Comparison of ENCODE assay signal across 9 mouse cellular contexts in genomic region chr6:34874101-34874921, GRCm38 (mm10). TPM values are rescaled to one million over a fixed set of nuclear protein-coding genes. Genes with fewer than 3 reads are reported as not detected.
DNase-seq lines count a peak whose midpoint lies in the region; ATAC-seq lines count a peak whose summit lies in the region.
"Had no signal": no experiment of that assay in that cellular context is flagged by ENCODE, and none has a peak within 500 bp of the region (broad histone marks: within the 10 kb centered on the region; RNA-seq: fewer than 3 reads in every experiment).

No protein-coding gene starts in this region.

- no peak overlapping the region for H3K4me2 ChIP-seq in intestine, embryonic 16.5 days (ENCODE audit: low read depth, low read length)
- H3K4me2 ChIP-seq in stomach, embryonic 16.5 days (ENCODE audit: low read depth, low read length), result no peak overlapping the region

- peak; percentile 20 for DNase-seq in urinary bladder, adult 2 months (ENCODE audit: low spot score)
- no peak for DNase-seq in urinary bladder, adult 18-20 months (ENCODE audit: low spot score in 2 of 2)
- DNase-seq in gastrocnemius, postnatal 14 days, result peak; percentile 78
- DNase-seq in lung, adult 18-20 months, result peak; percentile 77 to 81
- no peak for DNase-seq in cerebellum, postnatal 14 days
- DNase-seq in urinary bladder, postnatal 25 days (ENCODE audit: low spot score), result no peak

- no peaks in the 10 kb centered on the region for H3K27me3 ChIP-seq in intestine, embryonic 16.5 days (replicated peaks; ENCODE audit: control insufficient read depth, insufficient read depth, low read length)
- no peaks in the 10 kb centered on the region for H3K27me3 ChIP-seq in stomach, embryonic 16.5 days (ENCODE audit: control insufficient read depth, insufficient read depth, low read length)

- intact Hi-C loops in gastrocnemius, postnatal 14 days (cut with DNase I; ENCODE audit: low total_unique reads), result no loop called here

- H3K27ac ChIP-seq in intestine, embryonic 16.5 days (ENCODE audit: low read length), result peak overlapping the region; percentile 3
- peak overlapping the region; percentile 64 for H3K27ac ChIP-seq in stomach, embryonic 16.5 days (ENCODE audit: low read length)

- H3K4me3 ChIP-seq in intestine, embryonic 16.5 days (ENCODE audit: low read length), result no peak overlapping the region
- H3K4me3 ChIP-seq in stomach, embryonic 16.5 days (replicated peaks; ENCODE audit: low read length), result no peak overlapping the region

- peak overlapping the region; percentile 46 for H3K9ac ChIP-seq in intestine, embryonic 16.5 days (ENCODE audit: low read depth, low read length)
- peak overlapping the region; percentile 33 for H3K9ac ChIP-seq in stomach, embryonic 16.5 days (ENCODE audit: low read length)

- H3K36me3 ChIP-seq in intestine, embryonic 16.5 days (ENCODE audit: control insufficient read depth, insufficient read depth, low read length), result no peaks in the 10 kb centered on the region
- no peaks in the 10 kb centered on the region for H3K36me3 ChIP-seq in stomach, embryonic 16.5 days (ENCODE audit: control insufficient read depth, insufficient read depth, low read length)

- H3K9me3 ChIP-seq in intestine, embryonic 16.5 days (ENCODE audit: control insufficient read depth, low read length), result no peaks in the 10 kb centered on the region
- no peaks in the 10 kb centered on the region for H3K9me3 ChIP-seq in stomach, embryonic 16.5 days (replicated peaks; ENCODE audit: control insufficient read depth, low read length)

- ATAC-seq in intestine, embryonic 16.5 days, result no peak
- ATAC-seq in stomach, embryonic 16.5 days (ENCODE audit: insufficient read depth, low FRiP score), result peak; percentile 5; the same call in 1 of the 2 replicates

- peaks cover 32% of the 10 kb centered on the region for H3K4me1 ChIP-seq in intestine, embryonic 16.5 days (ENCODE audit: control insufficient read depth, insufficient read depth, low read length)
- peaks cover 42% of the 10 kb centered on the region for H3K4me1 ChIP-seq in stomach, embryonic 16.5 days (ENCODE audit: control insufficient read depth, insufficient read depth, low read length)

- 62% methylated on average over 21 of the region's 21 CpGs for WGBS in intestine, embryonic 16.5 days
- WGBS in stomach, embryonic 16.5 days, result 54% methylated on average over 21 of the region's 21 CpGs

RNA-seq across cellular contexts. Expression of gene Cyren, which starts 3.5 kb away (rescaled TPM):
- polyA plus RNA-seq in urinary bladder, adult 2 months (2012; rRNA removed), result 8.1 and 9.1 TPM in 2 replicates
- 1 to 10 TPM; 4.0 to 5.0 TPM for total RNA-seq in gastrocnemius, postnatal 14 days (2021)
- polyA plus RNA-seq in intestine, embryonic 16.5 days (2015; fragmentation: Nextera tagmentation; extraction: Ambion mirVana), result 11.4 and 11.9 TPM in 2 replicates
- polyA plus RNA-seq in stomach, embryonic 16.5 days (2015; fragmentation: Nextera tagmentation; extraction: Ambion mirVana), result 10.9 and 11.9 TPM in 2 replicates

RNA-seq across cellular contexts. Expression of gene Tmem140, which starts 11.4 kb away (rescaled TPM):
- 18.3 and 19.8 TPM in 2 replicates for polyA plus RNA-seq in urinary bladder, adult 2 months (2012; rRNA removed)
- 10 to 100 TPM; 12.7 to 15.5 TPM for total RNA-seq in gastrocnemius, postnatal 14 days (2021)
- polyA plus RNA-seq in intestine, embryonic 16.5 days (2015; fragmentation: Nextera tagmentation; extraction: Ambion mirVana), result 1.8 TPM in 2 replicates
- polyA plus RNA-seq in stomach, embryonic 16.5 days (2015; fragmentation: Nextera tagmentation; extraction: Ambion mirVana), result 2.3 and 2.8 TPM in 2 replicates

RNA-seq across cellular contexts. Expression of gene Wdr91, which starts 36.4 kb away (rescaled TPM):
- 12.7 and 13.6 TPM in 2 replicates for polyA plus RNA-seq in urinary bladder, adult 2 months (2012; rRNA removed)
- total RNA-seq in gastrocnemius, postnatal 14 days (2021), result 1 to 10 TPM; 9.3 to 9.7 TPM
- polyA plus RNA-seq in intestine, embryonic 16.5 days (2015; fragmentation: Nextera tagmentation; extraction: Ambion mirVana), result 7.2 and 7.5 TPM in 2 replicates
- polyA plus RNA-seq in stomach, embryonic 16.5 days (2015; fragmentation: Nextera tagmentation; extraction: Ambion mirVana), result 8.8 and 9.6 TPM in 2 replicates

RNA-seq across cellular contexts. Expression of gene Stra8, which starts 45.7 kb away (rescaled TPM):
- not detected in 2 replicates for polyA plus RNA-seq in urinary bladder, adult 2 months (2012; rRNA removed)
- total RNA-seq in gastrocnemius, postnatal 14 days (2021), result not detected
- polyA plus RNA-seq in intestine, embryonic 16.5 days (2015; fragmentation: Nextera tagmentation; extraction: Ambion mirVana), result not detected in 2 replicates
- not detected in 2 replicates for polyA plus RNA-seq in stomach, embryonic 16.5 days (2015; fragmentation: Nextera tagmentation; extraction: Ambion mirVana)
- total RNA-seq: adrenal gland, adult 18-20 months had no signal

Comparison
In these comparisons a context has a peak if more than half of its experiments do, and no peak if none do; other contexts are left out.
1. DNase-seq: peak in urinary bladder, adult 2 months (single experiment), gastrocnemius, postnatal 14 days (single experiment) and lung, adult 18-20 months (2 of 2); none in urinary bladder, adult 18-20 months (0 of 2), cerebellum, postnatal 14 days (0 of 2) and urinary bladder, postnatal 25 days (single experiment).